Mouse (Mus musculus) right cerebral cortex, adult 18-20 months (tissue): ENCODE results near the gene Nbdy.
A peak's percentile ranks its signal among the peaks of the same experiment; 100 is the strongest.

ENCODE experiments used
- DNase-seq: peaks from one replicate; pipeline ENCODE4 v3.0.0; 2022; ENCODE audit warnings: mixed read lengths

The Nbdy gene

DNA sequence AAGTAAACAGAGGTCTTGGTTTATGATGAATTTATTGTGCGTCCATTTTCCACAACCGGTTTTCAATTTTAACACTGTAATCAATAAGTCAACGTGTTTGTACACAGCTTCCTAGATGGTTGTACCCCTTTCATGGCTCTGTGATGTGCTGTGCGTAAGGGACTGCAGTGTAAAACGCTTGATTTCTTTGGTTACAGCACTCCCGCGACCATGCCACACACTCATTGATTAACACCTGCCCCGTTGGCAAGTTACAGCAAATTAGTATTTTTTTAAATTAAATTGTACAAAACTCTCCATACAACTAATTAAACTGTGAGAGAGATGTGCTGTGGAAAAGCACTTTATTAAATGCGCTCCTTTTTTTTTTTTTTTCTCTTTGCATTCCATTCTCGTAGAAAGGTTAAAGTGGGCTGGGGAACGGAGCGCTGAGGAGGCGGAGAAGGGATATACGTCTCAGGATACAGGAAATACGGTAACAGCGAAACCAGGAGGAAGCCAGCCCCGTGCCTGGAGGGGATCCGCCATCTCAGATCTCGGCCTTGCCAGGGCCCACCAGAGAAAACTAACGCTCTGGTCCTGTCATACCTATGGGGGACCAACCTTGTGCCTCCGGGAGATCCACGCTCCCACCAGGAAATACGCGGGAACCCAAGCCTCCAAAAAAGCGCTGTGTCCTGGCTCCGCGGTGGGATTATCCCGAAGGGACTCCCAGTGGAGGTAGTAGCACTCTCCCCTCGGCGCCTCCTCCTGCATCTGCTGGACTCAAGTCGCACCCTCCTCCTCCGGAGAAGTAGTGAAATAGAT lies at the start of gene Nbdy:
Nbdy (plus strand) TSS at position 481 of the 807 bp plus-strand sequence.
- DNase-seq: peak; percentile 43

- DNase-seq: no peak
These were observed 27.5 kb upstream of the Nbdy start, which contains the start of gene Kctd12b for GRCm38 (mm10) chrX:153695782-153696395. Kctd12b (minus strand) TSS chrX:153696391.

DNA sequence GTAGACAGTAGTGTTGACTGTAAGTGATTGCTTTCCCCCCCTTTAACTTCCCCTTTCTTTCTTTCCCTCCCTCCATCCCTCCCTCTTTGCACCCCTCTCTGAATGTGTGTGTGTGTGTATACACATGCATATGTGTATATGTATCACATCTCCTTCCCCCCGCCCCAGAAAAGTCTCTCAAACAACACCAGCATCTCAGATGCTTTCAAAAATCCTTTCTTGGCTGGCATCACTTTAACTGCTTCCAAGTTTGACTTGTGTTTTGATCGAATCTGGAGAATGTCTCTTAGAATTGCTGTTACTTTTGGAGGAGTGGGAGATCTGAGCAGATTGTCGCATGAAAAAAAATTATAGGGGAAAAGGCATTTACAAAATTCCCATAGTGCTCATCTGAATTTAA lies 22.9 kb upstream of the Nbdy start:
- no peak for DNase-seq

DNA sequence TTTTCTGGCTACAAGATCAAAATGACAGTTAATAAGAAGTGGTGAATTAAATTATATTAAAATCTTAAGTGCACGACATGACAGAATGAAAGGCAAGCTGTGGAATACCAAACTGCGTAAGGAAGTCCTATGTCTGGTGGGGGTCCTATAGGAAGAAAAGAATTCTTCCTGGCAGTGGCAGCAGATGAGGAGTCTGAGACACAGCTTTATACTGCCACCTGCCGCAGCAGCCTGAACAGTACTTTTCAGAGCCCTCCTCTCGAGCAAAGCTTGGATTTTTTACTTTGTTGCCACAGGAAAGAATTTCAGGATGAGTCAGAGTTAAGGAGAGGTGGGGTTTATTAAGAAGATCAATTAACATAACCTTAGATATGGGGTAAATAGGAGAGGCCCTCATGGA lies 15.7 kb upstream of the Nbdy start:
- no peak for DNase-seq

GRCm38 (mm10) chrX:153716716-153717115 lies 6.7 kb upstream of the Nbdy start:
- DNase-seq: no peak

- no peak for DNase-seq
These were observed 3.8 kb upstream of the Nbdy start for GRCm38 (mm10) chrX:153719602-153720001.

- no peak for DNase-seq
These were observed 1.0 kb downstream of the Nbdy start for GRCm38 (mm10) chrX:153724400-153724799.

DNA sequence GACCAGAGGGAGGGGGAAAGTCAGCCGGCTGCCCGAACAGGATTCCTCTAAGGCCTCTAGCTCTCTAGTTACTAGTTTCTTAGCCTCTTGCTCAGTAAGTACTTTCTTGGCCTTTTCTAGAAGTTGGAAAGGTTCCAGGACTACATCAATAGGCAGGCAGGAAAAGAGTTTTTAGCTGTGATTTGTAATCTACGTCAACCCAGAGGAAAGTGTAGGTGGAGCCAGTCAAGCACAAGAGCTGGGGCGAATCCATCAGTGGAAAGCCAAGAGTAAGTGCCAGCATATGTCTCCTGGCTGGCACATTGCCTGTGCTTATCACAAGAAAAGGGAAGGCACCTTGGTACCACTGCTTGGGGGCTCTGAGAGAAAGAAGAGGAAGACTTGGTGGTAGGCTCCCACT lies 12.3 kb downstream of the Nbdy start:
- DNase-seq: peak; percentile 19

DNA sequence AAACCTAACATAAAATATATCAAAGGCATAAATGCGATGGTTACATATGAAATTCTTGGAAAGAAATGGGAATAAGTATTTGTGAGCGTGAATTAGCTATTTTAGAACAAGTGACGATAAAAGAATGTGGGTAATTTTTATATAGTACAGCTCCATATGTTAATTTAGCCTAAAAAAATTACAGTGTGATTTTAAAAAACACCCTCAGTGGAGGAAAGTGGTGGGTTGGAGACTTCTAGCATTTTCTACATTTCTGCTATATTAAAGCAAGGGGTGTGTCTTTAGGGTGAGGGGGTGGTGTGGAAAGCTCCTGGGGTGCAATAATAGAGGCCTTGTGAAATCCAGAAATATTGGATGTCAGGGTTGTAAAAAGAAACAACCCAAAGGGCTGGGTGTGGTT lies 19.1 kb downstream of the Nbdy start:
- DNase-seq: no peak

DNA sequence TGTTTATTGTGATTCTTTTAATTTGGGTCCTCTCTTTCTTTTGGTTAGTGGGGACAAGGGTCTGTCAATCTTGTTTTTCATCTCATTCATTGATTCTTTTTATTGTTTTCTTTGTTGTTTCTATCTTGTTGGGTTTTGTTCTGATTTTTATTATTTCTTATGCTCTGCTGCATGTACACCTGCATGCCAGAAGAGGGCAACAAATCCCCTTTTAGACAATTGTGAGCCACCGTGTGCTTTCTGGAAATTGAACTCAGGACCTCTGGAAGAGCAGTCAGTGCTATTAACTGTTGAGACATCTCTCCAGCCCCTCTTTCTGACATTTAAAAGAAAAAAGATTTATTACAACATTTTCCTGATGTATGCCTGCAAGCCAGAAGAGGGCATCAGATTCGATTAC lies 25.8 kb downstream of the Nbdy start:
- DNase-seq: no peak
